In genomic region chr6:72656053-72656442, GRCm38 (mm10) we compare ENCODE assay signal across 9 mouse cellular contexts. TPM values are rescaled to one million over a fixed set of nuclear protein-coding genes. Genes with fewer than 3 reads are reported as not detected.
A peak's percentile ranks its signal among the peaks of the same experiment; 100 is the strongest.
DNase-seq lines count a peak whose midpoint lies in the region; ATAC-seq and TF ChIP-seq lines count a peak whose summit lies in the region.
"Had no signal": no experiment of that assay in that cellular context is flagged by ENCODE, and none has a peak within 500 bp of the region (broad histone marks: within the 10 kb centered on the region; RNA-seq: fewer than 3 reads in every experiment).

No protein-coding gene starts in this region.

- peaks cover 29% of the 10 kb centered on the region for H3K4me1 ChIP-seq in heart, embryonic 16.5 days (ENCODE audit: control insufficient read depth, insufficient read depth, low read length)
- H3K4me1 ChIP-seq in midbrain, postnatal 0 days (ENCODE audit: insufficient read depth, low read length): peaks cover 7% of the 10 kb centered on the region; the same call in 1 of the 2 replicates
- peaks cover 12% of the 10 kb centered on the region for H3K4me1 ChIP-seq in midbrain, embryonic 15.5 days
- peaks cover 8% of the 10 kb centered on the region; the same call in 1 of the 2 replicates for H3K4me1 ChIP-seq in intestine, postnatal 0 days (replicated peaks; ENCODE audit: control insufficient read depth, insufficient read depth, low read length)

- no peaks in the 10 kb centered on the region for H3K27me3 ChIP-seq in heart, embryonic 16.5 days (ENCODE audit: control insufficient read depth, insufficient read depth, low read length)
- H3K27me3 ChIP-seq in midbrain, postnatal 0 days (ENCODE audit: insufficient read depth, low read length): no peaks in the 10 kb centered on the region
- H3K27me3 ChIP-seq in midbrain, embryonic 15.5 days (replicated peaks): no peaks in the 10 kb centered on the region
- H3K27me3 ChIP-seq in intestine, postnatal 0 days (replicated peaks; ENCODE audit: control insufficient read depth, insufficient read depth, low read length): no peaks in the 10 kb centered on the region

- H3K9me3 ChIP-seq in heart, embryonic 16.5 days (replicated peaks; ENCODE audit: control insufficient read depth, low read length): no peaks in the 10 kb centered on the region
- H3K9me3 ChIP-seq in midbrain, postnatal 0 days (ENCODE audit: low read length): no peaks in the 10 kb centered on the region
- H3K9me3 ChIP-seq in midbrain, embryonic 15.5 days: no peaks in the 10 kb centered on the region
- no peaks in the 10 kb centered on the region for H3K9me3 ChIP-seq in intestine, postnatal 0 days (ENCODE audit: control insufficient read depth)

- DNase-seq in heart, postnatal 4 days: no peak
- DNase-seq in midbrain, postnatal 0 days (ENCODE audit: low spot score): no peak
- no peak for DNase-seq in right cerebral cortex, postnatal 25 days
- DNase-seq in spleen, postnatal 14 days (ENCODE audit: low spot score in 2 of 2): no peak
- DNase-seq: cerebellum, adult 18-20 months had no signal

- 82% methylated on average over 7 of the region's 7 CpGs for WGBS in heart, embryonic 16.5 days
- 89% methylated on average over 7 of the region's 7 CpGs for WGBS in midbrain, postnatal 0 days
- 93% methylated on average over 7 of the region's 7 CpGs for WGBS in midbrain, embryonic 15.5 days
- 63% methylated on average over 7 of the region's 7 CpGs for WGBS in intestine, postnatal 0 days

- ATAC-seq in heart, embryonic 16.5 days (replicated peaks; ENCODE audit: extremely low read depth, insufficient read depth, low FRiP score): no peak
- no peak for ATAC-seq in midbrain, postnatal 0 days (ENCODE audit: low FRiP score)
- ATAC-seq in midbrain, embryonic 15.5 days (replicated peaks): no peak
- ATAC-seq in intestine, postnatal 0 days: no peak

- no peak overlapping the region for H3K4me3 ChIP-seq in heart, embryonic 16.5 days (ENCODE audit: low read length)
- no peak overlapping the region for H3K4me3 ChIP-seq in midbrain, postnatal 0 days (ENCODE audit: low read depth, low read length)
- no peak overlapping the region for H3K4me3 ChIP-seq in midbrain, embryonic 15.5 days
- H3K4me3 ChIP-seq in intestine, postnatal 0 days (ENCODE audit: low read depth, low read length): no peak overlapping the region

- TF ChIP-seq CTCF in midbrain, postnatal 0 days (IDR thresholded peaks at IDR 0.05): no peak
- TF ChIP-seq CTCF in intestine, postnatal 0 days (IDR thresholded peaks at IDR 0.05; ENCODE audit: low read depth): no peak

- no peak overlapping the region for H3K4me2 ChIP-seq in heart, embryonic 16.5 days (ENCODE audit: low read depth, low read length)
- no peak overlapping the region for H3K4me2 ChIP-seq in midbrain, postnatal 0 days (ENCODE audit: low read depth, low read length, poor library complexity, severe bottlenecking)
- no peak overlapping the region for H3K4me2 ChIP-seq in midbrain, embryonic 15.5 days
- H3K4me2 ChIP-seq in intestine, postnatal 0 days (replicated peaks; ENCODE audit: low read depth): peak overlapping the region; percentile 48

- H3K36me3 ChIP-seq in heart, embryonic 16.5 days (ENCODE audit: control insufficient read depth, insufficient read depth): no peaks in the 10 kb centered on the region
- H3K36me3 ChIP-seq in midbrain, postnatal 0 days (ENCODE audit: insufficient read depth, low read length): no peaks in the 10 kb centered on the region
- H3K36me3 ChIP-seq in midbrain, embryonic 15.5 days (replicated peaks): no peaks in the 10 kb centered on the region
- H3K36me3 ChIP-seq in intestine, postnatal 0 days (ENCODE audit: control insufficient read depth, insufficient read depth): no peaks in the 10 kb centered on the region

- peak overlapping the region; percentile 89 for H3K27ac ChIP-seq in heart, embryonic 16.5 days (ENCODE audit: low read length)
- H3K27ac ChIP-seq in midbrain, postnatal 0 days (ENCODE audit: low read depth, low read length): peak overlapping the region; percentile 71; the same call in 1 of the 2 replicates
- H3K27ac ChIP-seq in midbrain, embryonic 15.5 days: no peak overlapping the region
- H3K27ac ChIP-seq in intestine, postnatal 0 days (ENCODE audit: low read depth, low read length): no peak overlapping the region
- H3K27ac ChIP-seq: left cerebral cortex, adult 2 months had no signal

- 0 out of 2 replicates have a peak overlapping the region, but pooled peaks have one; percentile 58 for H3K9ac ChIP-seq in heart, embryonic 16.5 days (ENCODE audit: low read length)
- no peak overlapping the region for H3K9ac ChIP-seq in midbrain, postnatal 0 days (replicated peaks; ENCODE audit: low read length, poor library complexity, severe bottlenecking)
- no peak overlapping the region for H3K9ac ChIP-seq in midbrain, embryonic 15.5 days
- H3K9ac ChIP-seq in intestine, postnatal 0 days (ENCODE audit: low read depth, low read length): no peak overlapping the region

RNA-seq across cellular contexts. Expression of gene Tgoln1, which starts 39.2 kb away (rescaled TPM):
- polyA plus RNA-seq in heart, embryonic 16.5 days (2015; fragmentation: Nextera tagmentation; extraction: Ambion mirVana): 25.3 and 26.2 TPM in 2 replicates
- 10 to 100 TPM; 31.2 to 32.5 TPM for total RNA-seq in heart, postnatal 4 days (2021)
- 34.2 and 36.2 TPM in 2 replicates for total RNA-seq in midbrain, postnatal 0 days (2014; rRNA removed)
- 37.7 and 39.2 TPM in 2 replicates for polyA plus RNA-seq in midbrain, postnatal 0 days (2015; fragmentation: Nextera tagmentation; extraction: Ambion mirVana)
- polyA plus RNA-seq in midbrain, embryonic 15.5 days (2015; fragmentation: Nextera tagmentation; extraction: Ambion mirVana): 38.0 and 38.7 TPM in 2 replicates
- polyA plus RNA-seq in intestine, postnatal 0 days (2015; fragmentation: Nextera tagmentation; extraction: Ambion mirVana): 133 and 136 TPM in 2 replicates

RNA-seq across cellular contexts. Expression of gene Retsat, which starts 57.8 kb away (rescaled TPM):
- 25.3 and 30.5 TPM in 2 replicates for polyA plus RNA-seq in heart, embryonic 16.5 days (2015; fragmentation: Nextera tagmentation; extraction: Ambion mirVana)
- total RNA-seq in heart, postnatal 4 days (2021): 100 to 1,000 TPM in 1 of 2 experiments, 10 to 100 TPM in 1; 91.3 to 105 TPM
- total RNA-seq in midbrain, postnatal 0 days (2014; rRNA removed): 4.4 and 4.5 TPM in 2 replicates
- 6.8 and 7.5 TPM in 2 replicates for polyA plus RNA-seq in midbrain, postnatal 0 days (2015; fragmentation: Nextera tagmentation; extraction: Ambion mirVana)
- 6.1 and 7.2 TPM in 2 replicates for polyA plus RNA-seq in midbrain, embryonic 15.5 days (2015; fragmentation: Nextera tagmentation; extraction: Ambion mirVana)
- 24.6 and 26.4 TPM in 2 replicates for polyA plus RNA-seq in intestine, postnatal 0 days (2015; fragmentation: Nextera tagmentation; extraction: Ambion mirVana)

RNA-seq across cellular contexts. Expression of gene Elmod3, which starts 57.8 kb away (rescaled TPM):
- polyA plus RNA-seq in heart, embryonic 16.5 days (2015; fragmentation: Nextera tagmentation; extraction: Ambion mirVana): 13.8 and 15.2 TPM in 2 replicates
- total RNA-seq in heart, postnatal 4 days (2021): 10 to 100 TPM in 1 of 2 experiments, 1 to 10 TPM in 1; 7.6 to 10.2 TPM
- 12.5 and 18.3 TPM in 2 replicates for total RNA-seq in midbrain, postnatal 0 days (2014; rRNA removed)
- polyA plus RNA-seq in midbrain, postnatal 0 days (2015; fragmentation: Nextera tagmentation; extraction: Ambion mirVana): 16.0 and 17.9 TPM in 2 replicates
- 16.5 and 17.4 TPM in 2 replicates for polyA plus RNA-seq in midbrain, embryonic 15.5 days (2015; fragmentation: Nextera tagmentation; extraction: Ambion mirVana)
- 11.1 and 11.7 TPM in 2 replicates for polyA plus RNA-seq in intestine, postnatal 0 days (2015; fragmentation: Nextera tagmentation; extraction: Ambion mirVana)

Comparison
In these comparisons a context has a peak if more than half of its experiments do, and no peak if none do; other contexts are left out.
1. H3K27ac ChIP-seq: peak in heart, embryonic 16.5 days (single experiment) and midbrain, postnatal 0 days (single experiment); none in midbrain, embryonic 15.5 days (single experiment) and intestine, postnatal 0 days (single experiment).